Mouse (Mus musculus) E14TG2a.4 (cell line): ENCODE measurements at regions not wholly inside any gene's neighbourhood (a gene's known extent, or its start where the extent isn't known, plus 50 kb on each side); places are given as distances from the start of the nearest gene placed in this dataset.

Experiments used
- CTCF ChIP-seq: conservative IDR thresholded peaks from 2 replicates; pipeline ENCODE4 v1.5.1; 2014; ENCODE audit warnings: low read length
- POU5F1 ChIP-seq: IDR thresholded peaks from 2 replicates; pipeline ENCODE4 v1.6.1; 2014; ENCODE audit warnings: low read length, borderline replicate concordance

DNA sequence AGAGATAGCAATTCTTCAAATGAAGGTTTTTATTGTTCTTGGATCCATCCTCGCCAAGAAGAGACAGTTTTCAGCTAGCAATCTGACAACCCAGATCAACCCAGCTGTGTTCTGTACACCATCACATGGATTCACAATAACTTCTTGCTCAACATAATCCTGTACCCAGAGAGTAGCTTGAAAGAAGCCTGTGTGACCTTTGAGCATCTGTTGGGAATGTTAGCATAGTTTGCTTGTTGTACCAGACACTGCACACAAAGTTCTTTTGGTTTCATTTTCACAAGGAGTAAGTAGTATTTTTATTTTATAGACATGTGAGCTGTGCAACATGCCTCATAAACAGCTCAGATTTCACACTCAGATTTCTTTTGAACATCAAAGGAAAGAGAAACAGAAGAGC is 136.0 kb downstream of the Gm9733 start:
- TF ChIP-seq CTCF, result no peak
- no peak for TF ChIP-seq POU5F1
